Mouse (Mus musculus) heart, embryonic 14.5 days (tissue): ENCODE measurements around the gene Abhd11. TPM values are rescaled to one million over a fixed set of nuclear protein-coding genes. Genes with fewer than 3 reads are reported as not detected.

Source experiments
- ATAC-seq: fragments of 200-750 bp; cut with Nextera tagmentation; 2 replicates; pipeline ENCODE4 v1.8.0; 2017; ENCODE audit warnings: low read depth, moderate TSS enrichment; ENCODE audit not compliant: insufficient number of reproducible peaks, insufficient read depth, low FRiP score
- H3K27ac ChIP-seq, 2 experiments: fragments of 200-500 bp in 1 of 2; fragments of 300-500 bp in 1 of 2; sonication (generic) in 1 of 2; replicated peaks in 1 of 2; 2 replicates each; pipeline ENCODE4 v1.5.1; 2012 to 2014; ENCODE audit warnings: low read depth in 2 of 2, low read length in 2 of 2, control low read depth in 1 of 2, mild to moderate bottlenecking in 1 of 2, mixed read lengths in 1 of 2; ENCODE audit not compliant: control insufficient read depth in 1 of 2, insufficient read depth in 1 of 2
- H3K27me3 ChIP-seq: fragments of 300-500 bp; sonication (generic); 2 replicates; pipeline ENCODE4 v1.6.1; 2014; ENCODE audit warnings: mild to moderate bottlenecking, low read length, control low read depth; ENCODE audit not compliant: control insufficient read depth, insufficient read depth
- H3K36me3 ChIP-seq: fragments of 300-500 bp; sonication (generic); 2 replicates; pipeline ENCODE4 v1.6.1; 2014; ENCODE audit warnings: mild to moderate bottlenecking, control low read depth, low read length, mixed read lengths; ENCODE audit not compliant: control insufficient read depth, insufficient read depth
- H3K4me1 ChIP-seq, 2 experiments: fragments of 200-500 bp in 1 of 2; fragments of 300-500 bp in 1 of 2; sonication (generic) in 1 of 2; 2 replicates each; pipeline ENCODE4 v1.6.1; 2012 to 2014; ENCODE audit warnings: low read length in 2 of 2, control low read depth in 1 of 2, mixed read lengths in 1 of 2; ENCODE audit not compliant: control insufficient read depth in 2 of 2, insufficient read depth in 2 of 2
- H3K4me2 ChIP-seq: fragments of 300-500 bp; sonication (generic); 2 replicates; pipeline ENCODE4 v1.6.1; 2014; ENCODE audit warnings: mild to moderate bottlenecking, low read length
- H3K4me3 ChIP-seq, 2 experiments: fragments of 200-500 bp in 1 of 2; fragments of 300-500 bp in 1 of 2; sonication (generic) in 1 of 2; 2 replicates each; pipeline ENCODE4 v1.5.1; 2012 to 2014; ENCODE audit warnings: low read length in 2 of 2, mild to moderate bottlenecking in 2 of 2, control low read depth in 1 of 2, low read depth in 1 of 2, moderate library complexity in 1 of 2; ENCODE audit not compliant: control insufficient read depth in 1 of 2, insufficient read depth in 1 of 2
- H3K9ac ChIP-seq: fragments of 300-500 bp; sonication (generic); 2 replicates; pipeline ENCODE4 v1.6.1; 2014; ENCODE audit warnings: mild to moderate bottlenecking, low read length
- H3K9me3 ChIP-seq: fragments of 300-500 bp; sonication (generic); 2 replicates; pipeline ENCODE4 v1.6.1; 2016; ENCODE audit warnings: low read length, control low read depth; ENCODE audit not compliant: control insufficient read depth
- WGBS: fragments of 180-500 bp; shearing (Covaris S2); extraction: QIAGEN DNeasy Blood & Tissue Kit; methylation state at CpG from one replicate; pipeline ENCODE4 v1.1.7; 2014; 5-methylcytosine and 5-hydroxymethylcytosine counted together
- polyA plus RNA-seq: library from polyadenylated mRNA; unstranded; fragments of >200 nt; fragmentation: Nextera tagmentation; extraction: Ambion mirVana; gene quantifications from 2 replicates; pipeline ENCODE4 v1.2.1, GENCODE M21; 2014

Gene Abhd11
- polyA plus RNA-seq, 1 experiment from 2014 or later: 74.9 TPM

DNA sequence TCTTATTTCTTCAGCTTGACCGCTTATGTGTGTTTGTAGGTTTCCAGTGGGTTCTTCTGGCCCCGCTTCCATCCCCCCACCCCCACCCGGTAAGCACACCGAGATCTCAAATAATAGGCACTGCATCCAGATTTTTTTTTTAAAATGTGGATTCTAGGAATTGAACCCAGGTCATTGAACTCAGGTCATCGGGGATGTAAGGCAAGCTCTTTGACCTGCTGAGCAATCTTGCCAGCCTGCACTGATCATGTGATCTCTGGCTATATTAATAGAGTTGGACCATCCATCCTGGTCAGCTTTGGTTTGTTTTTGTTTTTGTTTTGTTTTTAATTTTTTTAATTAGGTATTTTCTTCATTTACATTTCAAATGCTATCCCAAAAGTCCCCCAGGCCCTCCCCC lies 23.6 kb downstream of the Abhd11 start:
- no peak for ATAC-seq
- peaks cover 12 to 13% of the 10 kb centered on the region in 2 experiments for H3K4me1 ChIP-seq
- no peaks in the 10 kb centered on the region for H3K27me3 ChIP-seq
- no peak overlapping the region for H3K27ac ChIP-seq
- H3K36me3 ChIP-seq: peaks cover 9% of the 10 kb centered on the region
- no peak overlapping the region for H3K4me2 ChIP-seq
- no peak overlapping the region for H3K9ac ChIP-seq
- WGBS: 87% methylated on average over 5 of the region's 5 CpGs
- H3K9me3 ChIP-seq: peaks cover 3% of the 10 kb centered on the region; the same call in 1 of the 2 replicates
- no peak overlapping the region for H3K4me3 ChIP-seq

DNA sequence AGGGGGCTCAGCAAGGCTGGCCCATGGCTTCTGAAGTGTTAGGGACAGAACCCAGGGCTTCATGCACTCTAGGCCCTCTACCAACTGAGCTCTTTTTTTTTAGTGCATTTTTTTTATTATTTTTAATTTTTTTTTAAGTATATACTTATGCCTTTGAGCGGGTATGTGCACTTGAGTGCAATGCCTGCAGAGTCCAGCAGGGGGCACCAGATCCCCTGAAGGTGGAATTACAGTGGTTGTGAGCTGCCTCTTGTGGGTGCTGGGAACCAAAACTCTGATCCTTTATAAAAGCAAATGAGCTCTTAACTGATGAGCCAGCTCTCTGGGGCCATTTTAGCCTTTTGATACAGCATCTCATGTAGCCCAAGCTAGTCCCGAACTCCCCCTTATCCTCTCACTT lies 25.6 kb downstream of the Abhd11 start:
- Histone ChIP-seq H3K4me2 (no peak overlapping the region), H3K9ac (no peak overlapping the region), H3K36me3 (peaks cover 24% of the 10 kb centered on the region), H3K27ac (no peak overlapping the region), H3K4me3 (no peak overlapping the region), H3K27me3 (no peaks in the 10 kb centered on the region), H3K4me1 (0 out of 4 replicates have a peak, but pooled peaks cover 0 to under 1% of the 10 kb centered on the region in 2 experiments), H3K9me3 (peaks cover 3% of the 10 kb centered on the region; the same call in 1 of the 2 replicates)
- 93% methylated on average over 2 of the region's 2 CpGs for WGBS
- ATAC-seq: no peak

GRCm38 (mm10) chr5:135035608-135036359 lies 26.8 kb downstream of the Abhd11 start:
- no peak overlapping the region for H3K4me2 ChIP-seq
- no peak overlapping the region for H3K9ac ChIP-seq
- peaks cover 3% of the 10 kb centered on the region; the same call in 1 of the 2 replicates for H3K9me3 ChIP-seq
- H3K27ac ChIP-seq: no peak overlapping the region
- 53% methylated on average over 18 of the region's 18 CpGs for WGBS
- peaks cover 24% of the 10 kb centered on the region for H3K36me3 ChIP-seq
- H3K4me1 ChIP-seq: peaks cover 9 to 10% of the 10 kb centered on the region in 2 experiments
- no peak for ATAC-seq
- no peaks in the 10 kb centered on the region for H3K27me3 ChIP-seq
- H3K4me3 ChIP-seq: no peak overlapping the region

DNA sequence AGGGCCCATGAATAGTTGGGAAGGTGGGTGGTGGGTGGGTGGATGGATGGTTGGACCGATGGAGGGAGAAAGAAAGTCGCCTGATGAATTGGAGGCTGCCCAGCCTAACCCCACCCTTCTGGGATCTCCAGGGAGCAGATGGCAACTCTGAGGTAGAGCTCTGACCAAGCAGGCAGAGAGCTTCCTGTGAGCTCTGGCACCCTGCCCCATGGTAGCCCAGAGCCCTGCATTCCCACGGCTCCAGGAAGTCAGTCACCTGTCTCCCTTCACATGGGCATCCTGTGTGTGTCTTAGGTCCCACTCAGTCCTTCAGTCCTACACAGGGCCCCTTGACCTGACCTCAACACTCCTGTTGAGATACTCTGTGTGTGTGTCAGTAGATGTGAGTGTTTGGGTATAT lies 29.0 kb downstream of the Abhd11 start:
- 78% methylated on average over 3 of the region's 3 CpGs for WGBS
- Histone ChIP-seq H3K36me3 (peaks cover 30% of the 10 kb centered on the region), H3K4me3 (no peak overlapping the region), H3K9ac (no peak overlapping the region), H3K4me1 (peaks cover 11 to 12% of the 10 kb centered on the region in 2 experiments), H3K27ac (no peak overlapping the region), H3K9me3 (peaks cover 3% of the 10 kb centered on the region; the same call in 1 of the 2 replicates), H3K27me3 (no peaks in the 10 kb centered on the region), H3K4me2 (no peak overlapping the region)
- ATAC-seq: no peak

DNA sequence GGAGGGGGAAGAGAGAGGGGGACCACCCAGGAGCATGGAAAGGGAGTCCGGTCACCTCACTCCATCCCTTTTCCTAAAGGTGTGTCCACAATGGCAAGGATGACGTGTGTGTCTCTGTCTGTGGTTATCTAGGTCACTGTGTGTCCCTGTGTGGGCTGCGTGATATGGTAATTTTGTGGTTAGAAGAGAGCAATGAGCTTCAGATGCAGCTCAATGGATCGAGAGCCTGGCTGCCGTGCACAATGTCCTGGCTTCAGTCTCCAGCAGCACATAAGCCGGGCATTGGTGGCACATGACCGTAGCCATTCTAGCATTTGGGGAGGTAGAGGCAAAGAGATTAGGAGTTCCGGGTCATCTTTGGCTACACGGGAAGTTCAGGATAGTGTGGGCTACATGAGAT lies 30.6 kb downstream of the Abhd11 start:
- WGBS: 77% methylated on average over 9 of the region's 9 CpGs
- peaks cover 11 to 12% of the 10 kb centered on the region in 2 experiments for H3K4me1 ChIP-seq
- no peak overlapping the region for H3K4me3 ChIP-seq
- peaks cover 3% of the 10 kb centered on the region; the same call in 1 of the 2 replicates for H3K9me3 ChIP-seq
- H3K9ac ChIP-seq: no peak overlapping the region
- H3K27ac ChIP-seq: no peak overlapping the region
- H3K4me2 ChIP-seq: no peak overlapping the region
- no peaks in the 10 kb centered on the region for H3K27me3 ChIP-seq
- no peak for ATAC-seq
- peaks cover 37% of the 10 kb centered on the region for H3K36me3 ChIP-seq

DNA sequence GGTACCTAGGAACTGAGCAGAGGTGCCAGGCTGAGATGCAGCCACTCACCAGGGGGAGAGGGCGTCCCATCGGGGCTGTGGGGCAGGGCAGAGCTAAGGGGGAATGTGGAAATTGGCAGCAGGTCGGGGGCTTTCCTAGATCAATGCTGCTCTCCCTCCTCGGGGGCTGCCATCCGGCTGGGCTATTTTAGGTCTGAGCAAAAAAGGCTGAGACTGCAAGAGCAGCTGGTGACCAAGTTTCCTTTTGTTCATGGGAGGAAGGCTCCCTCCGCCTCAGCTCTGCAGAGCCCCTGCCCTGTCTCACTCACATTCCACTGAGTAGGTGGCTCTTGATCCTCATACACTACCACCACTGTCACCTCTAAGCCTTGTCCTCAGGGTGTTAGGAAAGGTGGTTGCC lies 31.1 kb downstream of the Abhd11 start:
- WGBS: 29% methylated on average over 6 of the region's 6 CpGs
- ATAC-seq: no peak
- no peaks in the 10 kb centered on the region for H3K9me3 ChIP-seq
- no peaks in the 10 kb centered on the region for H3K27me3 ChIP-seq
- peaks cover 11 to 12% of the 10 kb centered on the region in 2 experiments for H3K4me1 ChIP-seq
- H3K9ac ChIP-seq: peak overlapping the region; percentile 34
- H3K27ac ChIP-seq: 0 out of 4 replicates have a peak overlapping the region, but pooled peaks of 1 of the 2 experiments have one; percentile 14
- H3K4me2 ChIP-seq: no peak overlapping the region
- no peak overlapping the region for H3K4me3 ChIP-seq
- H3K36me3 ChIP-seq: peaks cover 42% of the 10 kb centered on the region

DNA sequence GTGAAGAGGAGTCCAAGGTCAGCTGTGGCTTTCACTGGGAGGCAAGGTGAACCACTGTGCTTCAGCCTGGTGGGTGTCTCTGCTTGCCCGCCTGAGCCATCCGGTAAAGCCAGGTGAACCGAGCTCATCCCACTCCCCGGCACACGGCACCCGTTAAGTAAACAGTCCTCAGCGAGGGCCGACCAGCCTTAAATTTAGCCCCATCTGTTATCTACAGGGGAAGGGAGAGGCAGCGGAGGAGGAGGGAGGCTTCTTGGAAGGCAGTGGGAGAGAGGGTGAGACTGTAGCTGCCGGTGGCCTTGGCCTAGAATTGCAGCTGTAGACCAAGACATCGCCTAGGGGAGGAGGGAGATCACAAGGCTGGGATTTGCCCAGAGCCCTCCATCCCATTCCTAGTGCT lies 31.8 kb downstream of the Abhd11 start:
- no peak for ATAC-seq
- Histone ChIP-seq H3K9ac (peak overlapping the region; percentile 34; the same call in 1 of the 2 replicates), H3K4me3 (no peak overlapping the region), H3K27me3 (no peaks in the 10 kb centered on the region), H3K36me3 (peaks cover 49% of the 10 kb centered on the region), H3K4me2 (no peak overlapping the region), H3K9me3 (no peaks in the 10 kb centered on the region), H3K27ac (0 out of 4 replicates have a peak overlapping the region, but pooled peaks of 1 of the 2 experiments have one; percentile 14), H3K4me1 (peaks cover 11 to 12% of the 10 kb centered on the region in 2 experiments)
- 41% methylated on average over 11 of the region's 11 CpGs for WGBS
